Mouse (Mus musculus): Measurements from ENCODE around the gene Zfp94.

- TF ChIP-seq CTCF (IDR thresholded peaks at IDR 0.05) (no peak), EP300 (IDR thresholded peaks at IDR 0.05; ENCODE audit: insufficient read depth, low read depth, low read length) (no peak)
These were observed 16.5 kb downstream of the Zfp94 start for GRCm38 (mm10) chr7:24299823-24300481.

Measured in heart, adult 2 months (tissue).